ENCODE assay signal across 25 mouse cellular contexts in genomic region chr6:100083127-100083526, GRCm38 (mm10).
"Had no signal": no experiment of that assay in that cellular context is flagged by ENCODE, and none has a peak within 500 bp of the region (broad histone marks: within the 10 kb centered on the region; RNA-seq: fewer than 3 reads in every experiment).

No protein-coding gene starts in this region.

- H3K27ac ChIP-seq: heart, embryonic 10.5 days; heart, embryonic 13.5 days; heart, embryonic 15.5 days; hindbrain, embryonic 13.5 days; hindbrain, embryonic 15.5 days; hindbrain, postnatal 0 days; kidney, embryonic 15.5 days; kidney, postnatal 0 days; limb, embryonic 13.5 days; limb, embryonic 15.5 days; liver, embryonic 12.5 days had no signal

- H3K36me3 ChIP-seq: heart, embryonic 10.5 days; heart, embryonic 13.5 days; heart, embryonic 15.5 days; hindbrain, embryonic 13.5 days; hindbrain, embryonic 15.5 days; kidney, embryonic 15.5 days; limb, embryonic 13.5 days; limb, embryonic 15.5 days; liver, embryonic 12.5 days had no signal

- H3K4me1 ChIP-seq: hindbrain, embryonic 15.5 days; limb, embryonic 15.5 days; liver, embryonic 12.5 days had no signal

- H3K9ac ChIP-seq: heart, embryonic 13.5 days; heart, embryonic 15.5 days; hindbrain, embryonic 13.5 days; hindbrain, embryonic 15.5 days; kidney, embryonic 15.5 days; limb, embryonic 13.5 days; limb, embryonic 15.5 days; liver, embryonic 12.5 days had no signal

- H3K27me3 ChIP-seq: hindbrain, embryonic 15.5 days had no signal

- H3K4me2 ChIP-seq: heart, embryonic 13.5 days; heart, embryonic 15.5 days; hindbrain, embryonic 13.5 days; hindbrain, embryonic 15.5 days; kidney, embryonic 15.5 days; limb, embryonic 13.5 days; limb, embryonic 15.5 days; liver, embryonic 12.5 days had no signal

- DNase-seq: gastrocnemius, postnatal 14 days; gastrocnemius, postnatal 36 days; heart, adult 18-20 months; heart, postnatal 14 days; heart, postnatal 36 days; kidney, adult 11 months; kidney, adult 2 months; kidney, adult 9 months; kidney, postnatal 14 days; kidney, postnatal 36 days; layer of hippocampus, adult 9-11 months; layer of hippocampus, postnatal 36 days; left cerebral cortex, postnatal 4 days had no signal

- H3K4me3 ChIP-seq: heart, embryonic 10.5 days; heart, embryonic 13.5 days; heart, embryonic 15.5 days; hindbrain, embryonic 13.5 days; hindbrain, embryonic 15.5 days; kidney, embryonic 15.5 days; limb, embryonic 13.5 days; limb, embryonic 15.5 days; liver, embryonic 12.5 days had no signal

- ATAC-seq: hindbrain, postnatal 0 days; intestine, embryonic 16.5 days; liver, embryonic 12.5 days had no signal

- H3K9me3 ChIP-seq: heart, embryonic 10.5 days; heart, embryonic 15.5 days; kidney, embryonic 15.5 days; limb, embryonic 15.5 days; liver, embryonic 12.5 days had no signal
